Mouse (Mus musculus) limb, embryonic 11.5 days (tissue): ENCODE measurements around the gene Spout1. TPM values are rescaled to one million over a fixed set of nuclear protein-coding genes. Genes with fewer than 3 reads are reported as not detected.

Experiments used
- ATAC-seq: fragments of 200-750 bp; cut with Nextera tagmentation; 2 replicates; pipeline ENCODE4 v1.8.0; 2017; ENCODE audit warnings: low read depth; ENCODE audit not compliant: insufficient number of reproducible peaks, low FRiP score, low TSS enrichment
- DNase-seq: peaks from one replicate; pipeline ENCODE4 v3.0.0-alpha.2; 2015; ENCODE audit warnings: low spot score
- H3K27ac ChIP-seq: fragments of 300-500 bp; sonication (generic); replicated peaks from 2 replicates; pipeline ENCODE4 v1.5.1; 2014; ENCODE audit warnings: low read depth, mild to moderate bottlenecking, low read length
- H3K27me3 ChIP-seq: fragments of 300-500 bp; sonication (generic); 2 replicates; pipeline ENCODE4 v1.6.1; 2014; ENCODE audit warnings: mild to moderate bottlenecking, low read length, mixed read lengths; ENCODE audit not compliant: control insufficient read depth, insufficient read depth
- H3K36me3 ChIP-seq: fragments of 300-500 bp; sonication (generic); 2 replicates; pipeline ENCODE4 v1.6.1; 2014; ENCODE audit warnings: mild to moderate bottlenecking, low read length, moderate library complexity, mixed read lengths; ENCODE audit not compliant: control insufficient read depth, insufficient read depth
- H3K4me1 ChIP-seq: fragments of 300-500 bp; sonication (generic); 2 replicates; pipeline ENCODE4 v1.6.1; 2014; ENCODE audit warnings: low read length, mixed read lengths; ENCODE audit not compliant: control insufficient read depth, insufficient read depth
- H3K4me2 ChIP-seq: fragments of 300-500 bp; sonication (generic); 2 replicates; pipeline ENCODE4 v1.6.1; 2014; ENCODE audit warnings: low read depth, mild to moderate bottlenecking, moderate library complexity; ENCODE audit not compliant: severe bottlenecking
- H3K4me3 ChIP-seq: fragments of 300-500 bp; sonication (generic); 2 replicates; pipeline ENCODE4 v1.5.1; 2014; ENCODE audit warnings: low read depth, low read length
- H3K9ac ChIP-seq: fragments of 300-500 bp; sonication (generic); 2 replicates; pipeline ENCODE4 v1.6.1; 2014; ENCODE audit warnings: mild to moderate bottlenecking, low read length
- H3K9me3 ChIP-seq: fragments of 300-500 bp; sonication (generic); 2 replicates; pipeline ENCODE4 v1.6.1; 2016; ENCODE audit warnings: low read length; ENCODE audit not compliant: control insufficient read depth
- WGBS: fragments of 180-500 bp; shearing (Covaris S2); extraction: QIAGEN DNeasy Blood & Tissue Kit; methylation state at CpG from one replicate; pipeline ENCODE4 v1.1.7; 2014; 5-methylcytosine and 5-hydroxymethylcytosine counted together
- polyA plus RNA-seq: library from polyadenylated mRNA; unstranded; fragments of >200 nt; fragmentation: Nextera tagmentation; extraction: Ambion mirVana; gene quantifications from 2 replicates; pipeline ENCODE4 v1.2.1, GENCODE M21; 2014

Gene Spout1
- polyA plus RNA-seq = 91.6 and 92.6 TPM in 2 replicates

DNA sequence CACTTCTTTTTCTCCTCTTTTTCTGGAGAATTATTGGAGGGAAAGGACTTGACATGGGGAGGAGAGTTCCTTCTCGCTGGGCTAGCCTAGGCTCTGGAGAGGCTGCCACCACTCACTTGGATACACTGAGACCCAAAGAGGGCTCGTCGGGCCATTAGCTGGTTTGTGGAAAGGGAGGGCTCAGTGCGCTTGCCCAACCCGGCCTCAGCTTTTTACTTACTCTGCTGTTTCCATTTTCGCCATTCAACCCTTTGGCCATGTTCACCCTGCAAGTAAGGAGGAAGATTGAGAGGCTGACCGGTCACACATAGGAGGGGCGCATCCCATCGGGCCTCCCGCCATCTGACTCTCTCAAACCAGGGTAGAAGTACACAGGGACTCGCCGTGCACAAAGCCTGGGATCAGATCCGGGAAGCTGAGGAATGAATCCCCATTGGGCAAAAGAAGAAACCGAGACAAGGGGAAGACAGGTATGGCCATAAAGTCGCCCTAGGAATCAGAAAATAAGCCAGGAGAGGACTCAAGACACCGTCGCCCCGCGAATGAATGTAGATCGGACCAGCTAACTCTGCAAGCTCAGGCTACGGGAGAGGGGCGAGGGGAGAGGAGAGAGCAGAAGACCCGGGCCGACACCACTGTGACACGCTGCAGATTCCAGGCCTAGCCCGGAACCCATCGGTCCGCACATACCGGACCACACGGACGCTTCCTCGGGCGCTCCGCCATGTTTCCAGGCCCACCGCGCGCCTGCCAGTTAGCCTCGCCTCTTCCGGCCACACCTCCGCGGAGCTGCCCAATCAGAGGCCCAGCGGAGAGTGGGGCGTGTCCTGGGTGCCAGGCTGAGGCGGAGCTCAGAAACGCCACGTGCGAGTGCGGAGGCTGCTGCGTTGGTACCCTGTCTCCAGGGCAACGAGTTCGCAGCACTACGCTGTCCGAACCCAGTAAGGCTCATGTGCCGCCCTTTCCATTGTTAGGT lies at the start of gene Spout1:
Gene Spout1 (minus strand): TSS at position 760 of the 976 bp plus-strand sequence.
- Histone ChIP-seq H3K9ac (peak within 1 kb of the TSS; percentile 85), H3K27me3 (no peaks in the 10 kb centered on the region), H3K36me3 (peaks cover 24% of the 10 kb centered on the region), H3K27ac (no peak within 1 kb of the TSS), H3K4me3 (peak within 1 kb of the TSS; percentile 85), H3K4me2 (peak within 1 kb of the TSS; percentile 63), H3K4me1 (peaks cover 6% of the 10 kb centered on the region), H3K9me3 (no peaks in the 10 kb centered on the region)
- WGBS = 3% methylated on average over 49 of the region's 54 CpGs
- ATAC-seq (peak; percentile 95), DNase-seq (peak; percentile 98)

- no peaks in the 10 kb centered on the region for H3K4me1 ChIP-seq
- H3K4me2 ChIP-seq = no peak overlapping the region
- no peaks in the 10 kb centered on the region for H3K9me3 ChIP-seq
- no peak overlapping the region for H3K9ac ChIP-seq
- H3K27me3 ChIP-seq = no peaks in the 10 kb centered on the region
- no peaks in the 10 kb centered on the region for H3K36me3 ChIP-seq
- DNase-seq = no peak
- WGBS = 94% methylated on average over 5 of the region's 5 CpGs
- H3K27ac ChIP-seq = no peak overlapping the region
- no peak for ATAC-seq
- H3K4me3 ChIP-seq = no peak overlapping the region
Measured at GRCm38 (mm10) chr2:30216293-30216692, 38.0 kb upstream of the Spout1 start.

GRCm38 (mm10) chr2:30215493-30215892 lies 37.2 kb upstream of the Spout1 start:
- Histone ChIP-seq H3K9me3 (no peaks in the 10 kb centered on the region), H3K4me1 (no peaks in the 10 kb centered on the region), H3K27ac (no peak overlapping the region), H3K27me3 (no peaks in the 10 kb centered on the region), H3K9ac (no peak overlapping the region), H3K4me3 (no peak overlapping the region), H3K36me3 (no peaks in the 10 kb centered on the region), H3K4me2 (no peak overlapping the region)
- no peak for ATAC-seq
- WGBS = 83% methylated on average over 6 of the region's 6 CpGs
- DNase-seq = no peak

DNA sequence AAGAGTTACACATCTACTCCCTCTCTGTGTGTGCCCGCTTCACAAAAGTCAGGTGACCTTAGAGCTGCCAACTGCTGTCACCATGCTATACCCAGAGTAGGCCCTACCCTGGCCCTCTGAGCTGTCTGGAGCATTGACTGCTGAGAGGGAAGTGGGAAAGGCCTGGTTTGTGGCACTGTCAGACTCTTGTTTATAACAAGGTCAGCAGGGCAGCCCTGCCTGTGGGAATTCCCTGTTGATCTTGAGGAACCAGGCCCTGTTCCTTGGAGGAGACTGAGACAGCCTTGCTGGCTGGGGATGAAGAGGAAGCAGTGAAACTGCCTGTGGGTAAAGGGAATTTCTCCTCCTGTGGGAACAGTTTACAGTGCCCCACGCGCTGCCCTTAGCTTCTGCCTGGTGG lies 36.5 kb upstream of the Spout1 start:
- Histone ChIP-seq H3K27ac (no peak overlapping the region), H3K4me3 (no peak overlapping the region), H3K9me3 (no peaks in the 10 kb centered on the region), H3K4me2 (no peak overlapping the region), H3K9ac (no peak overlapping the region), H3K36me3 (no peaks in the 10 kb centered on the region), H3K4me1 (no peaks in the 10 kb centered on the region), H3K27me3 (no peaks in the 10 kb centered on the region)
- ATAC-seq (no peak), DNase-seq (no peak)
- 92% methylated on average over 3 of the region's 3 CpGs for WGBS

- no peaks in the 10 kb centered on the region for H3K4me1 ChIP-seq
- ATAC-seq (no peak), DNase-seq (no peak)
- H3K27me3 ChIP-seq = no peaks in the 10 kb centered on the region
- no peak overlapping the region for H3K4me3 ChIP-seq
- WGBS = 68% methylated on average over 1 of the region's 1 CpGs
- H3K4me2 ChIP-seq = no peak overlapping the region
- H3K36me3 ChIP-seq = no peaks in the 10 kb centered on the region
- H3K9ac ChIP-seq = no peak overlapping the region
- H3K27ac ChIP-seq = no peak overlapping the region
- no peaks in the 10 kb centered on the region for H3K9me3 ChIP-seq
Measured at GRCm38 (mm10) chr2:30212951-30213350, 34.7 kb upstream of the Spout1 start.

GRCm38 (mm10) chr2:30212169-30212545 lies 33.9 kb upstream of the Spout1 start:
- no peaks in the 10 kb centered on the region for H3K9me3 ChIP-seq
- no peak overlapping the region for H3K27ac ChIP-seq
- no peak overlapping the region for H3K4me2 ChIP-seq
- H3K36me3 ChIP-seq = no peaks in the 10 kb centered on the region
- no peak for ATAC-seq
- H3K4me1 ChIP-seq = no peaks in the 10 kb centered on the region
- H3K4me3 ChIP-seq = no peak overlapping the region
- H3K27me3 ChIP-seq = no peaks in the 10 kb centered on the region
- no peak overlapping the region for H3K9ac ChIP-seq
- no peak for DNase-seq
- 72% methylated on average over 4 of the region's 4 CpGs for WGBS

DNA sequence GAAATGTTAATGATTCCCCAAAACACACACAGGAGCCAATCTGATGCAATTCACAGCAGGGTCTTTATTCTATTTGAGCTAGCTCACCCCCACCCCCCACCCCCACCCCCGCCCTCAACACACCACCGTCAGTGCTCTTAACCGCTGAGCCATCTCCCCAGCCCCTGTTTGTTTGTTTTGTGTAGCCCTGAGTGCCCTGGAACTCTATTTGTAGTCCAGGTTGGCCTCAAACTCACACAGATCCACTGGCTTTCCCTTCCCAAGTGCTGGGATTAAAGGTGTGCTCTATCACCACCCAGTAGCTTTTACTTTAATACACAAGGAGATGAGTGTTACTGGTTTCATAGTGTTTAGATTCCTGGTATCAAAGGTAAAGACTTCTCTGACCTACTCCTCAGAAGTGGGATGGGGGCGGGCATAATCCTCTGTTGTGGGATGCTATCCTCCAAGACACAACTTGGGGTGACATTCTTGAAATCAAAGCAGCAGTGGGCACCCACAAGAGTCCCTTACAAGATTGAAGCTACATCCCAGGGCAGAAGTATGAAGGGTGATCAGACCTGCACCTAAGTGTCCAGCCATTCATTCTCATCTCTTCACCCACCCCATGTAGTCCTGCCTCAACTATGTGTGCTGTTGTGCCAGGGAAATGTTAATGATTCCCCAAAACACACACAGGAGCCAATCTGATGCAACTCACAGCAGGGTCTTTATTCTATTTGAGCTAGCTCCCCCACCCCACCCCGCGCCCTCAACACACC lies 33.3 kb upstream of the Spout1 start:
- Histone ChIP-seq H3K27me3 (no peaks in the 10 kb centered on the region), H3K4me2 (no peak overlapping the region), H3K4me1 (no peaks in the 10 kb centered on the region), H3K27ac (no peak overlapping the region), H3K9me3 (no peaks in the 10 kb centered on the region), H3K4me3 (no peak overlapping the region), H3K36me3 (no peaks in the 10 kb centered on the region), H3K9ac (no peak overlapping the region)
- WGBS = 70% methylated on average over 6 of the region's 6 CpGs
- DNase-seq (no peak), ATAC-seq (no peak)

DNA sequence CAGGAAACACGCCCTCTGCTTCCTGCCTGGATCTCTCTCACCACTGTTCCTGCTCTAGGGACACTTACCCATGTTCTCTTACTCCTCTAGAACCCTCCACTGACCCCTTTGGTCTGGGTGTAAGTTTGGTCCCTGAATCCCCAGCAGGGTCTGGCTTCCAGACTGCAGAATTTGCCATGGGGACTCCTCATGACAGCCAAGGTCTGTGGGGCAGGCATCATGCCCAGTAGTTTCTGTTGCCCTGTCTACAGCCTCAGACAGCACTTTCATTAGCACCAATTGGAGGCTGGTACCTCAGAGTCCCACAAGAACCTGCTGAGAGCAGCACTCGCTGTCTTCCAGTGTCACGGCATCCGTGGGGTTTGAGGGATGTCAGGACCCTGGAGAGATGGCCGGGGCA lies 29.6 kb upstream of the Spout1 start:
- no peaks in the 10 kb centered on the region for H3K36me3 ChIP-seq
- ATAC-seq (no peak), DNase-seq (no peak)
- H3K4me1 ChIP-seq = peaks cover 4% of the 10 kb centered on the region; the same call in 1 of the 2 replicates
- no peaks in the 10 kb centered on the region for H3K27me3 ChIP-seq
- H3K9ac ChIP-seq = no peak overlapping the region
- 72% methylated on average over 5 of the region's 5 CpGs for WGBS
- no peak overlapping the region for H3K4me3 ChIP-seq
- no peaks in the 10 kb centered on the region for H3K9me3 ChIP-seq
- H3K27ac ChIP-seq = no peak overlapping the region
- no peak overlapping the region for H3K4me2 ChIP-seq
